Mouse (Mus musculus): ENCODE results near the gene Jhy.

The Jhy gene

DNA sequence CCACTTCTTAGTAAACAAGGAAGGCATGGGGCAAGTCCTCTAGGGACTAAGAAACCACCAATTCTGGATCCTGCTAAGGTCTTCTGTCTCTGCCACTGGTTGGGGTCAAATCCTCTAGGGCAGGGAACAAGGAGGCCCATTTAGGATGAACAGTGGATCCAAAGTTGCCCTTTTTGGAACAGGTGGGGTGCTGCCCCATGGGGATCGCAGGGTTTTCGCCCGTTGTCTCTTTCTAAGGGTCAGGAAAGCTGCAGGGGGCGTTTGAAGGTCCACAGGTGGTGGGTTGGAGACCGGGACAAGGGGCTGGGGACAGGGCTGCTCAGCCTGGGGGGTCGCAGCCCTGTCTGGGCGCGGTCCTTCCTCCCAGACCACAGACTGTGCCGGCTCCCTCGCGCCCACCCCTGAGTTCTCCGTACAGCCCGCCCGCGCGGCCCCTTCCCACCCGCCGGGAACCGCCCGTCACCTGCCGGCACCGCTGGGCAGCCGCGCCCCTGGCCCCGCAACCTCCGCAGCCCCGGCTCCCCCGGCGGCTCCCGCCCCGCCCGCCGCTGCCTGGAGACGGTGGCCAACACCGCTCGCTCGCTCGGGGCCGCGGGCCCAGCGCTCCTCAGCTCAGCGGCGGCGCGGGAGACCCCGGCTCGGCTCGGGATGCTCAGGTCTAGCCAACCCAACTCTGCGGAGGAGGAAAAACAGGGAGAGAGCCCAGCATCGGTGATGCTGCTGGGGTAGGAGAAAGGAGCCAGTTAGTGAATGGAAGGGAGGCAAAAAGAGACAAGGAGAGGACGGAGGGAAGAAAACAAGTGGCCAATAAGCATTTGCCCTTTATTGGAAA is at the start of gene Jhy:
Jhy (minus strand) TSS at position 533 of the 832 bp plus-strand sequence.
- no peak for DNase-seq (ENCODE audit: low read depth, low spot score)

- DNase-seq (ENCODE audit: low read depth, low spot score): no peak
Measured at GRCm38 (mm10) chr9:41012456-41012855, 48.5 kb upstream of the Jhy start.

GRCm38 (mm10) chr9:41011512-41012436 is 47.9 kb upstream of the Jhy start:
- DNase-seq (ENCODE audit: low read depth, low spot score): peak; percentile 69

DNA sequence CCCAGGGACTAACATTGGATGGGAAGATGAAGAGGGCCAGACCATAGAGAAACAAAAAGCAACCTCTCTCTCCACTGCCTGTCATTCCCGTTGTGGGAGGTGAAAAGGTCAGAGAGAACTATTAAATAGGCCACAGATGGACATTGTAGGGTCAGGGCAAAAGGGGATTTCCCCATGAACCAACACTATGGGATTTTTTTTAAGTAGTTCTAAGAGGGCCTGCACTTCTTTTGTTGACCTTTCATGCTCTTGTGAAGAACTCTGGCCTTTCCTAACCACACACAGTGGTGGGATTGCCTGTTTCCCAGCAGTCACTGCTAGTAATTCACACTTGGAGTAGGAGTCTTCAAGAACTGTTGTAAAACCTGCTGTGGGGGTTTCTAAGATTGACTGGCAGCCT is 43.9 kb upstream of the Jhy start:
- DNase-seq (ENCODE audit: low read depth, low spot score): no peak

- DNase-seq (ENCODE audit: low read depth, low spot score): no peak
Measured at GRCm38 (mm10) chr9:41004415-41004814, 40.5 kb upstream of the Jhy start, which contains the start of gene Crtam. Gene Crtam, minus strand, starts transcription at chr9:41004628.

DNA sequence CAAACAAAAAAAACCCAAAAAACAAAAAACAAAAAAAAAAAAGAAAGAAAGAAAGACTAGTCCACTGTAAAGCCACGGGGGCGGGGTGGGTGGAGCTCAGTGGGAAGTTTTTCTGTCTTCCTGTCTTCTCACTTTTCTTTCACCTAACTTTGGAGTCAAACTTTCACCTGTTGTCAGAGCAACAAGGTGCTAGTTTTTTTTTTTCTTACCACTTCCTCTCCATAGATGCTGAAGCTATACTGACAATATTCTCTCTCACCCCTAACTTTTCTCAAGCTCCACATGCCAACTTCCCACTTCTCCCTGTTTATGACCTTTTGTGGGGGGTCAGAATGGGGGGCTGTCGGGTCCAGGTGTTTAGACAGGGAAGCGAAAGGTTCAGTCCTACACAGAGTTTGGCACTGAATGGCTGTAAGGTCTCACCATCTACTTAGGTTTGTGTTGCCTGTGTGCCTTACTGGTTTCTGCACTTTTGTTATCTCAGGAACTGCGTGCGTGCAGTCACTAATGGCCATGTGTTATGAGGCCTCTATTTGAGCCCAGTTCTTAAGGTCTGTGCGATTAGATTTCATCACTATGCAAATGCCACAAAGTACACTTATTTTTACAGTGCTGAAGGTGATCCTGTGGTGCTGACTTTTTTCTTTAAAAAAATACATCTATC is 33.3 kb upstream of the Jhy start:
- DNase-seq (ENCODE audit: low read depth, low spot score): no peak

- no peak for DNase-seq (ENCODE audit: low read depth, low spot score)
Measured at GRCm38 (mm10) chr9:40994075-40994474, 30.2 kb upstream of the Jhy start.

- no peak for DNase-seq (ENCODE audit: low read depth, low spot score)
Measured at GRCm38 (mm10) chr9:40991511-40991910, 27.6 kb upstream of the Jhy start.

DNA sequence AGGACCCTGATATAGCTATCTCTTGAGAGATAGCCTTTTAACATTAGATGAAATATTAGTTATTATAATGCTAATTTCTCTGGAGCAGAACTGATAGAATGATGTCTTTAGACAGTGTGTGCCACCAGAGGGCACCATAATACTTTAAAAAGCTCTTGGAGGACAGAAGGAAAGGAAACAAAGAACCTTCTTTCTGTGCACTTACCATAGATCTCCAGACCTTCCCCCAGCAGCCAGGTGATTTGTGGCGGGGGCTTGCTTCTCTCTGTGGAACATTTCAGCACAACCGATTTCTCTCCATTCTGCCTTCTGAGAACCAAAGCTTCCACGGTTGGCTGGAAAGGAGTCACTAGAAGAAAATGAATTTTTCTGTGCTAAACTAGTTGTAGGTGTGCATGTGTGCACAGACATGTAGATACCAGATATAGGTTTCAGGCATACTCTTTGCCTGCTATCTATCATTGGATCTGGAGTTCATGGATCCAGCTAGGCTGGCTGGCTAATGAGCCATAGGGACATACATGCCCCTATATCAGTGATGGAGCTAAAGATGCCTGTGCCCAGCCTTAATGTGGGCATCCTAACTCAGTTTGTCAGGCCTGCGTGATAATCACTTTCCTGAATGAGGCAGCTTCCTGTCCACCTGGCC is 26.1 kb upstream of the Jhy start:
- peak; percentile 69 for DNase-seq (ENCODE audit: low read depth, low spot score)

GRCm38 (mm10) chr9:40984313-40984712 is 20.4 kb upstream of the Jhy start:
- DNase-seq (ENCODE audit: low read depth, low spot score): no peak

DNA sequence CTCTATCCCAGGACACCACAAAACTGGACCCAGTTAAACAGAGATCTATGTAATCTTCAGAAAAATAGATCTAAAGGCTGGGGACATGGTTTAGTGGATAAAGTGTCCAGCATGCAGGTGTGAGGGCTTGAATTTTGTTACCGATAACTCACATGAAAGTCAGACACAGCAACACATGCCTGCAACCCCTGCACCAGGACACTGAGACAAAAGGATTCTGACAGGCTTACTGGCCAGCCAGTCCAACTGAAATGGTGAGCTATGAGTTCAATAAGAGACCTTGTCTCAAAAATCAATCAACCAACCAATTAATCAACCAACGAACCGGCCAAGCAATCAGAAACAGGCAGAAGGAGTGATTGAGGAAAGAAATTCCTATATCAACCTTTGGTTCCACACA is 19.8 kb upstream of the Jhy start:
- DNase-seq (ENCODE audit: low read depth, low spot score): no peak

- DNase-seq (ENCODE audit: low read depth, low spot score): no peak
Measured at GRCm38 (mm10) chr9:40982480-40982879, 18.6 kb upstream of the Jhy start.

GRCm38 (mm10) chr9:40974042-40974801 is 10.3 kb upstream of the Jhy start:
- DNase-seq (ENCODE audit: low read depth, low spot score): no peak

GRCm38 (mm10) chr9:40964418-40964714 is 448 bp upstream of the Jhy start:
- DNase-seq (ENCODE audit: low read depth, low spot score): no peak

GRCm38 (mm10) chr9:40961401-40961800 is 2.5 kb downstream of the Jhy start:
- no peak for DNase-seq (ENCODE audit: low read depth, low spot score)

- DNase-seq (ENCODE audit: low read depth, low spot score): no peak
Measured at GRCm38 (mm10) chr9:40949039-40949615, 14.8 kb downstream of the Jhy start.

GRCm38 (mm10) chr9:40948473-40948872 is 15.4 kb downstream of the Jhy start:
- no peak for DNase-seq (ENCODE audit: low read depth, low spot score)

DNA sequence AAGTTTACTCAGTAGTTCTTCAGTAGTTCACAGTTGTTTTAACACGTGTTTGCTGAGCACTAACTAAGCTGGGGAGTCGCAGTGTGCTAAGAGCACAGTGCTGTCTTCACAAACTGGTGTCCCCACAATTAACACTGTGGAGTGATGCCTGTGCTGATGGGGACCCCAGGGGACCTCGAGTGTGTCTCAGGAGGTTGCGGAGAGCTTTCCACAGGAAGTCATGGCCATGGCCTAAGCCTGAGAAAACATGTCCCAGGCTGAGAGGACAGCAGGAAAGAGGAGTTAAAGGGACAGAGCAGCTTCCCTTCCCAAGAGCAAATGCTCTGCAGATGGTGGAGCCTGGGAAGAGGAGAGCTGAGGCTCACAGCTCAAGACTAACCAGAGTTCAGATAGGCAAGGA is 16.8 kb downstream of the Jhy start:
- DNase-seq (ENCODE audit: low read depth, low spot score): no peak

GRCm38 (mm10) chr9:40937425-40937824 is 26.5 kb downstream of the Jhy start:
- DNase-seq (ENCODE audit: low read depth, low spot score): no peak

DNA sequence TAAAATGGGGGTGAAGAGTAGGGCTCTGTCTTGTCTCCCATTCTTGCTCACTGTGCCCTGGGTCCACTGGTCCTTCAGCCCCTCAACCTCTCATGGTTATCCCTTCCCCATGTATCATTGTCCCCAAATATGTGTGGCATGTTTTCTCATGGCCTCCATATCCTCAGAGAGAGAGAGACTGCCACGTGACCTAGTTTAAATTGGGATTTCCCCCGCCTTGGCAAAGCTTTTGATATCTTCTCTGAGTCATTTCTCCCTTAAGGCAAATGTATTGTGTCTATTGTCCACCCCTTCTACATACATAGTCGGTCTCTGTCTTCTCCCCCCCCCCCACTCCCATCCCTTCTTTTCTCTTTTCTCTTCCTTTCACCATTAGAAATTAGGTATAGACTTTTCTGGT is 30.6 kb downstream of the Jhy start:
- no peak for DNase-seq (ENCODE audit: low read depth, low spot score)

Measured in brain, embryonic 18.5 days (tissue).